Mouse (Mus musculus): ENCODE measurements at regions not wholly inside any gene's neighbourhood (a gene's known extent, or its start where the extent isn't known, plus 50 kb on each side); places are given as distances from the start of the nearest gene placed in this dataset.

GRCm38 (mm10) chr10:95085688-95086268 is 141.1 kb upstream of the Plxnc1 start:
- DNase-seq, result no peak

- no peak for DNase-seq
These were observed 138.9 kb upstream of the Plxnc1 start for GRCm38 (mm10) chr10:95083341-95084148.

- DNase-seq, result no peak
These were observed 138.0 kb upstream of the Plxnc1 start for GRCm38 (mm10) chr10:95082634-95083033.

- DNase-seq, result no peak
These were observed 135.3 kb upstream of the Plxnc1 start for GRCm38 (mm10) chr10:95079979-95080378.

DNA sequence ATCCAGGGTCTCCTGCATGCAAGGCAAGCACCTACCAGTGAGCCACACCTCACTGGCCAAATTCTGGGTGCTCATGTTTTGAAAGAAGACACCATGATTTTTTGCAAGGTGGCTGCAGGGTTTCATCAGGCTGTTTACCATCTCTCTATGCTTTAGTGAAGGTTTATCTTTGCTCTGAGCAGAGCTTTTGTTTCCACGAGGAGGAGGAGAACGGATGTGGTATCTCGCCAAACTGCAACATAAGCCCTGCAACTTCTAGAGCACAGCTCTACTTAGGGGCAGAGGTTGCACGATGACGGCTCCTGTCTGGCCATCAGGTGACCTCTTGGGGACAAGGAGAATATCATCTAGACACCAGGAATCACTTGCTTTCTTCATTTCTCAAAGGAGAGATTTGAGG is 131.8 kb upstream of the Plxnc1 start:
- no peak for DNase-seq

- DNase-seq, result no peak
These were observed 131.3 kb upstream of the Plxnc1 start for GRCm38 (mm10) chr10:95075897-95076296.

- no peak for DNase-seq
These were observed 130.4 kb upstream of the Plxnc1 start for GRCm38 (mm10) chr10:95074959-95075590.

DNA sequence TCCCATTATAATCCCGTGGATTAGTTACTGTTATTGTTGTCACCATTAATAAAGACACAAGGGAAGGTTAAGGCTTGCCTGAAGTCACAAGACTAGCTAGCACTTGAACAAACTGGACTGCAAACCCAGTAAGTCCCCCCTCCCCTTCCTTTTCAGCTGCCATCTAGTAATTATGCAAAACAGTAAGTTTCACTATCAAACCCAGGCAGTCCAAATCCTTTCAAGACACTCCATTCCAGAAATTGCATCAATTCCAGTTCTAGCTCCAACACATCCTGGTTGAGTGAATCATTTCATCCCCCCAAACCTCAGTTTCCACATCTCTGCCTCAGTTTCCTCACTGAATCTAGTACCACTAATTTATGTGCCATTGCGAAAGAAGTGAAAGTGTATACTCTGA is 129.7 kb upstream of the Plxnc1 start:
- DNase-seq, result no peak

DNA sequence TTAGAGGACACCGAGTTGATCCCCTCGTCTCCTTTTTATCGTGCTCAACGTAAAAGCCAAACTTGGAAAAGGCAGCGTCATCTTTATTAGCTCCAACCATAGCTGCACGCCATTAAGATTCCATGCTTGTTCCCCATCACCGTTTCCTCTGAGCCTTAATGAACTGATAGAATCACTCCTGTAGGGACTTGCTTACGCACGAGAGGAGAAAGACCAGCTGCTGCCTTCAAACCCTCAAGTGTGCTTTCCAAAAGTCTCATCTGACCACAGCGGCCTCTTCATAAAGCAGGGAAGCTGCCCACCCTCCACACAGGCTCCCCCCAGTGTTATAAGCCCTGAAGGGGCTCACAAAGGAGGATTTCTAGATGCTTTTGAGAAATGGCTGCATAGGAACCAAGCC is 123.3 kb upstream of the Plxnc1 start:
- DNase-seq, result no peak

DNA sequence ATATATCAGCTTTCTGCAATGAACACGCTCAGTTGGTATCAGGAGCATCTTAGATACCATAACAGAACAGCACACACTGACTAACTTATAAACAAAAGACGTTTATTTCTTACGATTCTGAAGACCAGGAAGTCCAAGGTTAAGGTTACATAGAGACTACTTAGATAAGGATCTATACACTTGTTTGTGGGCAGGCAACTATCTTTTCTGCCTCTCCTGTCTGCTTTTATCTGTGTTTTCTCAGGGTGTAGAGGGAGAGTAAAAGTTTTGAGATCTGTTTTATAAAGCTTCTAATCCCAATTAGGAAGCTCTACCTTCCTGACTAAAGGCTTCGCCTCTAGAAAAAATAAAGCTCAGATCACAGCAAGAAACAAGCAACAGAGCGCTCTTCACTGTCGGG is 122.1 kb upstream of the Plxnc1 start:
- no peak for DNase-seq

DNA sequence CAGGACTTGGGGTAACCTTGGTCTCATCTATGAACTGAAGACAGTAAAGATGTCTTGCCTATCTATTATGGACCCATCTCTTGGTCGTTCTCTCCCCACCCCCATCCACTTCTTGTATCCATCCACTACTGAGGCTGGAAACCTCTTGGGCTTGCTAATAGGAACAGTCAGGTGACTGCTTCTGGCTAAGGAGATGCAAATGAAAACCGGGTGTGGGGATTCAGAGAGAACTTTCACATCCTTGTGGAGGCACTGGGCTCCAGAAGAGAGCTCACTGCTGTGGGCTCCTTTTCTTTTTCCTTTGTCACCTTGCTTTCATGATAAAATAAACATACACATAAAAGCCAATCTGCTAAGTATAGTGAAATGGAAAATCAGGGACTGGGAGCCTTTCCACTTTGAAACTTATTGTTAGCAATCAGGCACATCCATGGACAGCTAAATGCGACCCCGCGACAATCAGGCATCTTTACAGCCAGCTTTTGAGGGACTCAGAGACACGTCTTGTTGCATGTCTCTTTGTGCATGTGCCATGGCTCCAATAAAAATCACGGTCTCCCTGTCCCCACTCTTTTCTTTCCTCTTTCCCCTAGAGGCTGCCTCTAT is 115.0 kb upstream of the Plxnc1 start:
- no peak for DNase-seq

GRCm38 (mm10) chr10:95059078-95059477 is 114.4 kb upstream of the Plxnc1 start:
- no peak for DNase-seq

DNA sequence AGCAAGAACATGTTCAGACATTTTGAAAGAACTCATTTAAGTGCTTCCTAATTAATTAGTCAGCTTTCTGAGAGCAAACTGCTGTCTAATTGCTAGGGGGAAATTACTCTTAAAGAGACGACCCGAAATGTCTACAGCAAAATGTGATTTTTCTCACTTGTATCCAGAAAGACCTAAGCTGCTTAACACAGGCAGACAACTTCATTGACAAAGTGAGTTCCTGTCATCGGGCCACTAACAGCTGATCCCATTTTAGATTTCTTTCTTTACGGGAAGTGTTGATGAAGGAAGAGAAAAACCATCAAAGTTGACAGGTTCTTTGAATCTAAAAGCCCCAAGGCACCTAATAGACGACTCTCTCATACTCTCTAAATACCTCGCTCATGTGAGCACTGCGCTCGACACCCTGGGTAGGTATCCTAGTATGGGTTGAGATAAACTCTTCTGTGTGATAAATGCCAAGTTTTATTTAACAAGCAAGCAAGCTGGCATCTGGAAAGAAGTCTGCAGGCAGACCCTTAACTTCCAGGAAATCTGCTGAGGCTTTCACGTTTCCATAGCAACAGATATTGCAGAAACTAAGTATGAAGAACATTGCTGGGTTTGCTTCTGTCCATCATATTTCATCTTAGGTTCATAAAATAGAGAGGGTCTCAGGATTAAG is 112.5 kb upstream of the Plxnc1 start:
- no peak for DNase-seq

- no peak for DNase-seq
These were observed 111.9 kb upstream of the Plxnc1 start for GRCm38 (mm10) chr10:95056541-95056940.

GRCm38 (mm10) chr10:95054869-95055268 is 110.2 kb upstream of the Plxnc1 start:
- DNase-seq, result no peak

DNA sequence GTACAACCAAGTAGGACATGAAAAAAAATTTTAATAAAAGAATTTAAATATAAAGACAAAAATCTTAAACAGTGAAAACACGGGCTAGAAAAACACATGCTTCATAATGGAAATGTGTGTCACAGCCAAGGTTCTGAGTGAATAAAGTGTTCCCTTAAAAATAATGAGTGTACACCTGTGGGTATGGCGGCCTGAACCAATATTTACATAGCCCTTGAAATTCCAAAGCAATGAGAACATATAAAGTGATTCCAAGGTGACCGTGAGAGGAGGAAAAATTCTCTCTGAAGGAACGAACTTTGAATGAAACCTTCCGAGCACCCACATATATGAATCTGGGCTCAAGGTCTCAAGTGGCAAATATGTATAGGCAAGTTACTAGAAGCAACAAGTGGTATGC is 104.2 kb upstream of the Plxnc1 start:
- no peak for DNase-seq

GRCm38 (mm10) chr10:95043978-95044377 is 99.3 kb upstream of the Plxnc1 start:
- DNase-seq, result no peak

DNA sequence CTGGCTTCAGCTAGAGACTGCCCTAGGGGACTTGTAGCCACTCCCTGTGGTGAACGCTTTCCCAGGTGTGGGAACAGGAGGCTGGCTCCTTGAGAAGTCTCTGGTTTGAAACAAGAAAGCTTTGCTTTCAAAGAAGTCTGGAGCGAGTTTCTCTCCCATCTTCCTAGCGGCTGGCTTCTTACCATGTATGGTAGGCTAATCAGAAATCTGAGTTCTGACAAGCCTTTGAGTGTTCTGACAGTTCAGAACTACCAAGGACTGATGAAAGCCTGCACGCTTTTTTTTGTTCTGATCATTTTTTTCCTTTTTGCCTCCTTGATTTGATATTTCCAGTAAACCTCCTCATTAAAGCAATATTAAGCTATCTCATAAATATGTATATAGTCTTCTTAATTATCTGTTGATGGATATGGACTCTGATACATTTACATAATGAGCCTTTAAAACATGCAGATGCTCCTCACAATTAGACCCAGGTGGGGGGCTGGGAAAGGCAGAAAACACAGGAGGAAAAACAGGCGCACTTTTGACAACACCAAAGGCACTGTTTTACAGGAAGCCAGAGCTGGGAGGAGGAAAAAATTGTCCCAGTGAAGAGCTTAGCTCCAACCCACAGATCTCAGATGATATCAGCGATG is 95.7 kb upstream of the Plxnc1 start:
- no peak for DNase-seq

DNA sequence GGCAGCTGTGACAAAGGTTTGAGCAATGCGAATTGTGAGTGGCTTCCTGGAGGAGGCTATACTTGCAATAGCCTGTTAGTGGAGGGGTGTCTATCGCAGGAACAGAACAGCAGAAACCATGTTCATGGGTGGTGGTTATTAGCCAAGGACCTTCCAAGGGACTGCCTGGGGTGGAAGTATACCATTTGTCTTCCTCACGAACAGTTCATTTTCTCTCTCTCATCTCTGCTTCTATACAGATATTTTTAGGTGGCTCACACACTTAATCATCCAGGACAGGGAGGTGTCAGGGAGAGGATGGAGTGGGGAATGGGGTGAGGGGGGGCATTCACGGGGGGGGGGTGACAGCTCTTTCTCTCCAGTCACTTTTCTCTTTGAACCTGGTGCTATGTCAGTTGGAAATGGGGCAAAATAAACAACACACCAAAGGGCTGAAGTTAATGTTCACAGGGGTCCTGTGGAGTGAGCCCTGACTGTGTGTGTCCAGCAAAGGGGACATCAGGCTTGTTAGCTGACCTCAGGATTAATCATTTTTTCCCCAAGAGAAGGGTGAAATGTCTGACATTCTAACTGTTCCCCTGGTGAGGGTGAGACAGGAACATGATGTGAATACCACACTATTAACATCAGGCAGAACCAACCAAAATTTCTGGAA is 91.5 kb upstream of the Plxnc1 start:
- DNase-seq, result no peak

GRCm38 (mm10) chr10:95035371-95035770 is 90.7 kb upstream of the Plxnc1 start:
- DNase-seq, result no peak

GRCm38 (mm10) chr10:95034566-95034965 is 89.9 kb upstream of the Plxnc1 start:
- DNase-seq, result no peak
